Mouse (Mus musculus) right cerebral cortex, adult 18-20 months (tissue): ENCODE measurements around the gene Smim10l1.

Source experiments
- DNase-seq: peaks from one replicate; pipeline ENCODE4 v3.0.0; 2022; ENCODE audit warnings: mixed read lengths

The Smim10l1 gene

DNA sequence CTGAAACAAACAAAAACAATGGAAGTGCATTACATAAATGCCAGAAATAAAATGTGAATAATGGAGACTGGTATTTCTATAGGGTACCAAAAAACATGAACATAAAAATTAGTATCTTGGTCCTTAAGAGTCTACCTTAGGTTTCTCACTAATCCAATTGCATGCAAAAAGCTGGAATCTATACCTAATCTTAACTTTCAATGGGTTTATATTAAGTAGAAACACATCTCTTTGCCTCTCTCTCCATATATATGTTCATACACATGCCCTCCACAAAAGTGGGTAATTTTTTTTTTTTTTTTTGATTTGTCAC lies at the start of gene Smim10l1:
TSS of gene Smim10l1 (plus strand) at position 301 of the 313 bp plus-strand sequence.
- DNase-seq = no peak

DNA sequence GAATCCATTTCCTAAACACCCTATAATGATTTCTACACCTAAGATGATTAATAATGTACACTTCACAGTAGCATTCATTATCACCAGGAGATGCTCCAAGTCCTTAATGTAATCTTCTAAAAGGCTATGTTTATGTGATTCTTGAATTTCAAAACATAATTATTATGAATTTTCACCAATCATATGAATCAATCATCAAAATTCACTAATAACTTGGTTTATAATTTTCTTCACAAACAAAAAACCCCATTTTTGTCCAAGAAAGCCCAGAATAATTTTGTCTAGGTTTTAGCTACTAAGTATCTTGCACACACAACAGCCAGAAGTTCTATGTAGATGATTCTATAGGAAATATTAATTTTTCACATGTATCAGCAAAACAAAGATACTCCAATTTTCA lies 49.0 kb upstream of the Smim10l1 start, which contains the start of gene Tas2r140:
TSS of gene Tas2r140 (minus strand) at position 101 of the 400 bp plus-strand sequence.
- no peak for DNase-seq

DNA sequence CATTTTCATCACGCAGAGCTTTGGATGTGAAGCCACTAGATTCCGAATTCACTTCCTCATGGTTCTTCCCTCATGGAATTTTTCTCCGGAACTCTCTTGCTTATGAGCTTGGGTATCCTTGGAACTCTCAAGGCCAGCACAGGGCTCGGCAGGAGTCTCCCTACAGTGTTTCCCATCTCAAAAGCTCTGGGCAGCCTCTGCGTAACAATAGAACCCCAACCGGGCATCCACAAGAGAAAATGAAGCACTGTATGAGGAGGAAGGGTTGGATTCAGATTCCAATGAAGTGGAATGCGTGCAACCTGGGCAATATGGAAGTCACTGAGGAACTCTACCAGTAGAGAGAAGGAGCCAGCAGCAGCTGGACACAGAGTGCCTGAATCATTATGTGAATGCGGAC lies 12.5 kb upstream of the Smim10l1 start:
- DNase-seq = no peak

DNA sequence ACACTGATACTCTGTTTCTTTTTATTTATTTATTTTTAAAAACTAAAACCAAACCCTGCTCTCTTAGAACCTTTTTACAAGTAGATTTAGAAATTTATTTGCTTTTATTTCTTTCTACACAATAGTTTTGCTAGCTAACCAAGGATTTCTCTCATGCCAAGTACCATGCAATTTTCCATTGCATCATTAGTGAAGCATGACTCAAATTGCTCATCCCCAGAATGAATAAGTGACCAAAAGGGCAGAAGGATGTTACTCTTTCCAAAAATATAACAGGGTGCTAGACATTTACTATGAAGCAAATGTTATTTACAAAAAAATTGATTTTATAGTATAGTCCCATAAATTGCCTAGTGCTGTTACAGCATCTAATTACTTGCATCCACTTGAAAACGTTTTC lies 2.3 kb upstream of the Smim10l1 start:
- DNase-seq = no peak

DNA sequence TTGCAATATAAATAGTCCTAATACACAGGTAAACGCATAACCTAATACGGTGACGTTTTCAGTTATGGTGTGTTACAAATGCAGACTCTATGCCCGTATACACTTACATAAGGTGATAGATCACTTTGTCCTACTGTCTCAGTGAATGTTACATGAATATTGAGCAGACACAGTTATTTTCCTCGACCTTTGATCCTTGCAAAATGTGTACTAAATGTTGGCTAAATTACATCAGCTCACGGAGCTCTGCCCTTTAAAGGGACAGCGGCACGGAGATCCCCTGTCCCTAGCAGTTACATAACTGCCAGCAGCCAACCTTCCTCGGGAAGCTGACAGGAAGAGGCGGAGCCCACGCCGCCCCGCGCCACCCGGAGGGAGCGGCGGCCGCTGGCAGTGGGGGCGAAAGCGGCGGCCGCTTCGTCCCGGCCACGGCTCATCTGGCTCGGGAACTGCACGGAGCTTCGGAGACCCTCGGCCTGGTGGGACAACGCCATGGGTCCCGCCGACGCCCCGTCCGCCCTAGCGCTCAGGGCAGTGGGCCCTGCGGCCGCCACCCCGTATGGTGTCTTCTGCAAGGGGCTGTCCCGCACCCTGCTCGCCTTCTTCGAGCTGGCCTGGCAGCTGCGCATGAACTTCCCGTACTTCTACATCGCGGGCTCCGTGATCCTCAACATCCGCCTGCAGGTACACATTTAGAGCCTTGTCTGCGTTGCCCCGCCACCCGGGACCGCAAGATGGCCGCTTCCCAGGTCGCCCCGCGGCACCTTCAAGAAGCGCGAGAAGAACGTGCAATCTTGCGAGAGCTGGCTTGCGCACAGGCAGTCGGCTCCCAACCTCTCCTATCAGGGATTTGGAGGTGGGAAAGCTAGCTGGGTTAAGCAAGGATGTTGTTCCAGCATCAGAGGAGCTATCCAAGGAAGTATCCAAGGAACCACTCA lies 482 bp downstream of the Smim10l1 start:
- DNase-seq = peak; percentile 92
